Mouse (Mus musculus) neural tube, embryonic 12.5 days (tissue): ENCODE data around the gene Rec8. TPM values are rescaled to one million over a fixed set of nuclear protein-coding genes. Genes with fewer than 3 reads are reported as not detected.

Source experiments
- ATAC-seq: fragments of 200-750 bp; cut with Nextera tagmentation; 2 replicates; pipeline ENCODE4 v1.8.0; 2017; ENCODE audit warnings: low read depth, mild to moderate bottlenecking, moderate TSS enrichment, moderate library complexity; ENCODE audit not compliant: low FRiP score
- H3K27ac ChIP-seq: fragments of 300-500 bp; sonication (generic); 2 replicates; pipeline ENCODE4 v1.5.1; 2016
- H3K27me3 ChIP-seq: fragments of 300-500 bp; sonication (generic); replicated peaks from 2 replicates; pipeline ENCODE4 v1.6.1; 2016; ENCODE audit warnings: mild to moderate bottlenecking
- H3K36me3 ChIP-seq: fragments of 300-500 bp; sonication (generic); 2 replicates; pipeline ENCODE4 v1.6.1; 2016; ENCODE audit warnings: mild to moderate bottlenecking
- H3K4me1 ChIP-seq: fragments of 300-500 bp; sonication (generic); 2 replicates; pipeline ENCODE4 v1.6.1; 2016
- H3K4me2 ChIP-seq: fragments of 300-500 bp; sonication (generic); replicated peaks from 2 replicates; pipeline ENCODE4 v1.6.1; 2016; ENCODE audit warnings: mild to moderate bottlenecking
- H3K4me3 ChIP-seq: fragments of 300-500 bp; sonication (generic); 2 replicates; pipeline ENCODE4 v1.5.1; 2016
- H3K9ac ChIP-seq: fragments of 300-500 bp; sonication (generic); 2 replicates; pipeline ENCODE4 v1.6.1; 2016; ENCODE audit warnings: mild to moderate bottlenecking
- H3K9me3 ChIP-seq: fragments of 300-500 bp; sonication (generic); 2 replicates; pipeline ENCODE4 v1.6.1; 2016; ENCODE audit warnings: mild to moderate bottlenecking
- WGBS: fragments of 180-500 bp; shearing (Covaris S2); methylation state at CpG from one replicate; pipeline ENCODE4 v1.1.7; 2016; 5-methylcytosine and 5-hydroxymethylcytosine counted together
- polyA plus RNA-seq: library from polyadenylated mRNA; unstranded; fragments of >200 nt; fragmentation: Nextera tagmentation; extraction: Ambion mirVana; gene quantifications from 2 replicates; pipeline ENCODE4 v1.2.1, GENCODE M21; 2016

Gene Rec8
- polyA plus RNA-seq, 1 experiment from 2014 or later: 22.8 TPM

- no peaks in the 10 kb centered on the region for H3K4me1 ChIP-seq
- H3K9me3 ChIP-seq: no peaks in the 10 kb centered on the region
- H3K4me3 ChIP-seq: no peak overlapping the region
- peaks cover 87% of the 10 kb centered on the region for H3K36me3 ChIP-seq
- H3K27ac ChIP-seq: no peak overlapping the region
- WGBS: 94% methylated on average over 21 of the region's 21 CpGs
- ATAC-seq: no peak
- no peaks in the 10 kb centered on the region for H3K27me3 ChIP-seq
- peak overlapping the region; percentile 23; the same call in 1 of the 2 replicates for H3K9ac ChIP-seq
- no peak overlapping the region for H3K4me2 ChIP-seq
These were observed 19.1 kb upstream of the Rec8 start for GRCm38 (mm10) chr14:55598521-55599390.

GRCm38 (mm10) chr14:55603271-55603632, 14.6 kb upstream of the Rec8 start, which contains the start of gene Irf9:
Irf9 (plus strand) TSS chr14:55603571.
- no peak for ATAC-seq
- Histone ChIP-seq H3K4me1 (no peaks in the 10 kb centered on the region), H3K27me3 (no peaks in the 10 kb centered on the region), H3K9me3 (no peaks in the 10 kb centered on the region), H3K27ac (no peak within 1 kb of the TSS), H3K9ac (0 out of 2 replicates have a peak within 1 kb of the TSS, but pooled peaks have one; percentile 9), H3K4me2 (peak within 1 kb of the TSS; percentile 40), H3K36me3 (peaks cover 83% of the 10 kb centered on the region), H3K4me3 (no peak within 1 kb of the TSS)
- WGBS: 88% methylated on average over 7 of the region's 7 CpGs

DNA sequence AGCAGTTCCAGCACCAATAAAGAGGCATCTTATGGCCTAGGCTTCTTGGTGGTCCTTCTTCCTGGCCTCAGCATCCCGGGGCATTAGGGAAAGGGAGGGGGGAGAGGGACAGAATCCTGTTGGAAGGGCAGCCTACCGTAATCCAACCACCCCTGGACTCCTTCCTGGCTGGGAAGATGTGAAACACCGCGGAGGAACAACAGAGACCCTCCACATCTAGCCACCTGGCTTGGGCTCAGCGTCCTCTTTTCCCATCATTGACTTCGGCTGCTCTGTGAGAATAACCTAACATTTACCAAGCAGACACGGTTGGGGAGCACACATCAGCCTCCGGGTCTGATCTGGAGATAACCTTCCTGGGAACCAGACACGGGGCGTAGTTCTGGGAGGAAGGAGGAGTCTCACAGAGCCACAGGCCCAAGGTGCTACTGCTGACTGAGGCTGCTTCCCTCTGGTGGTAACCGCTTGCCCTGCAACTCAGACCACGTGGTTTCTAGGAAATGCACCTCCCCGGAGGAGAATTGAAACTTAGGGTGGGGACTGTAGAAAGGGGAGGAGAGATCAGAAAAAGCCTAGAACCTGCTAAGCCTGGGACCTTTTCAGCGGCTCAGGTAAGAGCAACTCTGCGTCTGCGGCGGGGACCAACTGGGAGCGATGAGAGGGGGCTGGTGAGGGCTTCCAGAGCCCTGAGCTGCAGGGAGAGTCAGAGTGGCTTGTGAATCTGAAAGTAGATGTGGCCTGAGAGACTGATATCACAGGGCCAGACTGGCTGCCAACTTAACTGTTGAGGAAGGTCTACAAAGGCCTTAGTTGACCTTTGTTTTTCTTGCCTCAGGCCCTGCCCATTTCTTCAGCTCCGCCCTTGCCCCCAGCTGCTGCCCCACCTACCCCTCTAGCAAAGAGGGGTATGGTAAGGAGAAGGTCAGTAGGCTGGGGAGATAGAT, 13.9 kb upstream of the Rec8 start:
- WGBS: 22% methylated on average over 19 of the region's 19 CpGs
- peak; percentile 88 for ATAC-seq
- H3K4me2 ChIP-seq: peak overlapping the region; percentile 40

DNA sequence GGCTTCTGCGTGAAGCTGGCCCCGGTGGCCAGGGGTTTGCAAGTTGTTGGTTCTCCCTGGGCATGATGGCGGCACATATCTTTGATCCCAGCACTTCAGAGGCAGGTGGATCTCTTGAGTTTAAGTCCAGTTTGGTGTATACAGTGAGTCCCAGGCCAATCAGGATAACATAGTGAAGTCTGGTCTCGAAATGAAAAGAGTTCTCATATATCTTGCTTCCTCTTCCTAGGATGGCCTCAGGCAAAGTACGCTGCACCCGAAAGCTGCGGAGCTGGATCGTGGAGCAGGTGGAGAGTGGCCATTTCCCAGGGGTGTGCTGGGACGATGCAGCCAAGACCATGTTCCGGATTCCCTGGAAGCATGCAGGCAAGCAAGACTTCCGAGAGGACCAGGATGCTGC, 13.0 kb upstream of the Rec8 start:
- H3K27me3 ChIP-seq: no peaks in the 10 kb centered on the region
- no peaks in the 10 kb centered on the region for H3K4me1 ChIP-seq
- H3K4me3 ChIP-seq: no peak overlapping the region
- H3K4me2 ChIP-seq: no peak overlapping the region
- 91% methylated on average over 11 of the region's 11 CpGs for WGBS
- no peak overlapping the region for H3K27ac ChIP-seq
- no peak overlapping the region for H3K9ac ChIP-seq
- ATAC-seq: no peak
- no peaks in the 10 kb centered on the region for H3K9me3 ChIP-seq
- peaks cover 82% of the 10 kb centered on the region for H3K36me3 ChIP-seq

More for the DNA sequence above, 13.9 kb upstream of the Rec8 start:
- 0 out of 2 replicates have a peak overlapping the region, but pooled peaks have one; percentile 9 for H3K9ac ChIP-seq
- no peak overlapping the region for H3K4me3 ChIP-seq
- no peaks in the 10 kb centered on the region for H3K4me1 ChIP-seq
- no peaks in the 10 kb centered on the region for H3K27me3 ChIP-seq
- H3K27ac ChIP-seq: no peak overlapping the region
- H3K9me3 ChIP-seq: no peaks in the 10 kb centered on the region
- H3K36me3 ChIP-seq: peaks cover 83% of the 10 kb centered on the region

DNA sequence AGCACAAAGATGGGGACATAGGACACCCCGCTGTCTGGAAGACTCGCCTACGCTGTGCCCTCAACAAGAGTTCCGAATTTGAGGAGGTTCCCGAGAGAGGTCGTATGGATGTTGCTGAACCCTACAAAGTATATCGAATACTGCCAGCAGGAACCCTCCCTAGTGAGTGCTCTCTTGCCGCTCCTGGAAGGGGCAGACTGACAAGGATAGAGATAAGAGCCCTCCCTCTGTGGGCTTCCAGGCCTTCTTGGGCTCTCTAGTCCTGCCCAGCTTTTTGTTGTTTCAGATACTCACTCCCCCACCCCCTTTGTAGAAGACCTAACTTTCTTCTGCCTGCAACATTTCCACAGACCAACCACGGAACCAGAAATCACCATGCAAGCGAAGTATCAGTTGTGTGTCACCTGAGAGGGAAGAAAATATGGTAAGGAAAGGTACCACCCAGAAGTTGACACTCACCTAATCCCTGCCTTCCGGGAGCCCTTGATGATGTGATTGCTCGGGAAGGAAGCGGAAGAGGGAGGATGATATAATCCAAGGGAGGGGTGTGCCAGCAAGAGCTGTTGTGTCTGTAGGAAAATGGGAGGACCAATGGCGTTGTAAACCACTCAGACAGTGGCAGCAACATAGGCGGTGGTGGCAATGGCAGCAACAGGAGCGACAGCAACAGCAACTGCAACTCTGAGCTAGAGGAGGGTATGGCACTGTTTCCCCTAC, 11.9 kb upstream of the Rec8 start:
- H3K4me2 ChIP-seq: no peak overlapping the region
- no peak overlapping the region for H3K9ac ChIP-seq
- H3K4me1 ChIP-seq: no peaks in the 10 kb centered on the region
- peaks cover 75% of the 10 kb centered on the region for H3K36me3 ChIP-seq
- H3K27ac ChIP-seq: no peak overlapping the region
- H3K9me3 ChIP-seq: no peaks in the 10 kb centered on the region
- 94% methylated on average over 16 of the region's 16 CpGs for WGBS
- ATAC-seq: no peak
- H3K27me3 ChIP-seq: no peaks in the 10 kb centered on the region
- no peak overlapping the region for H3K4me3 ChIP-seq

DNA sequence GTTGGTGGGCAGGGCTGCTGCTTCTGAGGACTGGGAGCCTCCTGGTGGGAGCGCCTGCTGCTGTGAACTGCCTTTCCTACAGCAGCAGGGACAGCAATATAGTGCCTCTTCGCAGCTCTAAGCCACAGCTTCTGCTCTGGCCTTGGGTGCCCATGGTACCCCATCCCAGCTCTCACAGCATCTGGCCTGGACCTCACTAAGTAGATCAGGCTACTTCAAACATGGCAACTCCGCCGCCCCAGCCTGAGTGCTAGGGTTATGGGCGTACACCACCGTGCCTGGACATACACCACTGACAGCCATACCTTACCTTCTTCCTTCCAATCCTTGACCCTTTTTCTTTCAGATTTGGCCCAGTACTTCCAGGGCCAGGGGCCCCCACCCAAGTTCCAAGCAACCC, 9.5 kb upstream of the Rec8 start:
- H3K4me1 ChIP-seq: no peaks in the 10 kb centered on the region
- H3K4me2 ChIP-seq: no peak overlapping the region
- WGBS: 94% methylated on average over 6 of the region's 6 CpGs
- no peaks in the 10 kb centered on the region for H3K9me3 ChIP-seq
- no peak overlapping the region for H3K4me3 ChIP-seq
- H3K36me3 ChIP-seq: peaks cover 50% of the 10 kb centered on the region
- no peak overlapping the region for H3K9ac ChIP-seq
- no peaks in the 10 kb centered on the region for H3K27me3 ChIP-seq
- ATAC-seq: no peak
- H3K27ac ChIP-seq: no peak overlapping the region

- H3K27ac ChIP-seq: no peak overlapping the region
- no peaks in the 10 kb centered on the region for H3K4me1 ChIP-seq
- H3K9ac ChIP-seq: no peak overlapping the region
- no peak overlapping the region for H3K4me3 ChIP-seq
- ATAC-seq: no peak
- H3K36me3 ChIP-seq: peaks cover 17% of the 10 kb centered on the region
- 77% methylated on average over 6 of the region's 6 CpGs for WGBS
- no peaks in the 10 kb centered on the region for H3K27me3 ChIP-seq
- H3K9me3 ChIP-seq: no peaks in the 10 kb centered on the region
- H3K4me2 ChIP-seq: no peak overlapping the region
These were observed 4.5 kb upstream of the Rec8 start for GRCm38 (mm10) chr14:55613346-55613745.

DNA sequence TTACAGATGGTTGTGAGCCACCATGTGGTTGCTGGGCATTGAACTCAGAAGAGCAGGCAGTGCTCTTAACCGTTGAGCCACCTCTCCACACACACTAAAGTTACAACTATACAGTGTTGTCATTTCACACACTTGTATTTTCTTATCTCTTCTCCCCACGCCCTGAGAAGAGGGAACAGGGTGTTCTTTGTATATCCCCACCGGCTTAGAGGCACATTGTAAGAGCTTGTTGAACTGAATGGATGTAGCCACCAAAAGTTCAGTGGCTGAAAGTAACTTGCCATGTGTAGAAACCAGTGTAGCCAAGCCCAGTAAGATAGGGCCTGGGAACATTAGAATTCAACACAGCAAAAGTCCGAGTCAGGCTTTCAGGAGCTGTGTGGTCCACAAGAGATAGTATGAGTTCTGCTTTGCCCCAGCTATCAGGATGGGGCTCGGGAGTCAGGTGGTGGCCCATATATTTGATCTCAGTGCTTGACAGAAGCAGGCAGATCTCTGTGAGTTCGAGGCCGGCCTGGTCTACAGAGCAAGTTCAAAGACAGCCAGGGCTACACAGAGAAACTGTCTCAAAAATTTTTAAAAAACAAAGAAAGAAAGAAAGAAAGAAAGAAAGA, 3.2 kb upstream of the Rec8 start:
- no peak overlapping the region for H3K9ac ChIP-seq
- H3K27ac ChIP-seq: no peak overlapping the region
- H3K36me3 ChIP-seq: peaks cover 4% of the 10 kb centered on the region
- no peaks in the 10 kb centered on the region for H3K4me1 ChIP-seq
- no peak overlapping the region for H3K4me3 ChIP-seq
- 80% methylated on average over 7 of the region's 7 CpGs for WGBS
- ATAC-seq: no peak
- no peaks in the 10 kb centered on the region for H3K9me3 ChIP-seq
- no peak overlapping the region for H3K4me2 ChIP-seq
- no peaks in the 10 kb centered on the region for H3K27me3 ChIP-seq

DNA sequence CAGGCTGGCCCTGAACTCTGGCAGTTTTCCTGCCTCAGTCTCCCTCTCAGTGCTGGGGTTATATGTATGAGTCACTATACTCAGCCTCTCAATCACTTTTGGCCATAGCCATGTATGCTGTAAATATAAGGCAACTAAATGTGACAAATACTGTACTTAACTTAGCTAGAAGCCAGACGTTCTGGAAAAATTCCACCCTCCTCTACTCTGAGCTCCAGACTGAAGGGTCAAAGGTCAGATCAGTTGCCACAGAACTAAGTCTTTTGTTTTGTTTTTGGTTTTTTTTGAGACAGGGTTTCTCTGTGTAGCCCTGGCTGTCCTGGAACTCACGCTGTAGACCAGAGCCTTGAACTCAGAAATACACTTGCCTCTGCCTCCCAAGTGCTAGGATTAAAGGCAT, 2.0 kb upstream of the Rec8 start:
- WGBS: 55% methylated on average over 2 of the region's 2 CpGs
- ATAC-seq: no peak
- Histone ChIP-seq H3K4me3 (no peak overlapping the region), H3K36me3 (no peaks in the 10 kb centered on the region), H3K9me3 (no peaks in the 10 kb centered on the region), H3K9ac (no peak overlapping the region), H3K27me3 (no peaks in the 10 kb centered on the region), H3K4me2 (no peak overlapping the region), H3K4me1 (no peaks in the 10 kb centered on the region), H3K27ac (no peak overlapping the region)

GRCm38 (mm10) chr14:55616844-55617243, 993 bp upstream of the Rec8 start:
- Histone ChIP-seq H3K27ac (no peak overlapping the region), H3K9me3 (no peaks in the 10 kb centered on the region), H3K9ac (no peak overlapping the region), H3K4me3 (no peak overlapping the region), H3K4me2 (no peak overlapping the region), H3K4me1 (no peaks in the 10 kb centered on the region), H3K27me3 (no peaks in the 10 kb centered on the region), H3K36me3 (no peaks in the 10 kb centered on the region)
- 90% methylated on average over 2 of the region's 2 CpGs for WGBS
- no peak for ATAC-seq

DNA sequence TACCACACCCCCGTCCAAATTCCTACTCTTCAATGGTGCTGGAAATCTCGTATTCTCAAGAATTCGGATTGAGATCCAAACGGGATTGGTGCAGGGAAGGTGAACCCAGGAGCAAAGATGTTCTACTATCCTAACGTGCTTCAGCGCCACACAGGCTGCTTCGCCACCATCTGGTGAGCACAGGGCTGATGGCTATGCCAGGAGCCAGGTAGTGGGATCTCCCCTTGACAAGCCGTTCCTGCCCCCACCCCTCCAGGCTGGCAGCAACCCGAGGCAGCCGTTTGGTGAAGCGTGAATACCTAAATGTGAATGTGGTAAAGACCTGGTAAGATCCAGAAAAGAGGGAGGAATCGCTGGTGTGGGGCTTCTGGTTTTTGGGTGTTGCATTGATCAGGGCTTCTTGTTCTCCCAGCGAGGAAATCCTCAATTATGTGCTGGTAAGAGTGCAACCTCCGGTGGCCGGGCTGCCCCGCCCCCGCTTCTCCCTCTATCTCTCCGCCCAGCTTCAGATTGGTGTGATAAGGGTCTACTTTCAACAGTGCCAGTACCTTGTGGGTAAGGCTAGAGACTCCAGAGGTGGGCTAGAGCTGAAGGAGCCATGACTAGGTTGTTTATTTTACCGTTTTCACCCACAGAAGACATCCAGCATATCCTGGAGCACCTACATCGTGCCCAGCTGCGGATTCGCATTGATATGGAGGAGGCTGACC, 804 bp downstream of the Rec8 start:
- no peak overlapping the region for H3K27ac ChIP-seq
- no peaks in the 10 kb centered on the region for H3K4me1 ChIP-seq
- peak overlapping the region; percentile 20 for H3K4me3 ChIP-seq
- H3K9ac ChIP-seq: peak overlapping the region; percentile 40; the same call in 1 of the 2 replicates
- no peak for ATAC-seq
- no peaks in the 10 kb centered on the region for H3K9me3 ChIP-seq
- no peaks in the 10 kb centered on the region for H3K27me3 ChIP-seq
- peak overlapping the region; percentile 51 for H3K4me2 ChIP-seq
- H3K36me3 ChIP-seq: peaks cover 1% of the 10 kb centered on the region; the same call in 1 of the 2 replicates
- WGBS: 52% methylated on average over 22 of the region's 22 CpGs
